Mouse (Mus musculus) lung, postnatal 0 days (tissue): Measurements from ENCODE around the gene Zfp78.

Experiments
- CTCF ChIP-seq: IDR thresholded peaks from 2 replicates; pipeline ENCODE4 v1.5.1; 2016; ENCODE audit warnings: antibody characterized with exemption, mild to moderate bottlenecking
- EP300 ChIP-seq: IDR thresholded peaks from 2 replicates; pipeline ENCODE4 v1.6.1; 2016; ENCODE audit warnings: antibody characterized with exemption, mild to moderate bottlenecking, control low read depth

DNA sequence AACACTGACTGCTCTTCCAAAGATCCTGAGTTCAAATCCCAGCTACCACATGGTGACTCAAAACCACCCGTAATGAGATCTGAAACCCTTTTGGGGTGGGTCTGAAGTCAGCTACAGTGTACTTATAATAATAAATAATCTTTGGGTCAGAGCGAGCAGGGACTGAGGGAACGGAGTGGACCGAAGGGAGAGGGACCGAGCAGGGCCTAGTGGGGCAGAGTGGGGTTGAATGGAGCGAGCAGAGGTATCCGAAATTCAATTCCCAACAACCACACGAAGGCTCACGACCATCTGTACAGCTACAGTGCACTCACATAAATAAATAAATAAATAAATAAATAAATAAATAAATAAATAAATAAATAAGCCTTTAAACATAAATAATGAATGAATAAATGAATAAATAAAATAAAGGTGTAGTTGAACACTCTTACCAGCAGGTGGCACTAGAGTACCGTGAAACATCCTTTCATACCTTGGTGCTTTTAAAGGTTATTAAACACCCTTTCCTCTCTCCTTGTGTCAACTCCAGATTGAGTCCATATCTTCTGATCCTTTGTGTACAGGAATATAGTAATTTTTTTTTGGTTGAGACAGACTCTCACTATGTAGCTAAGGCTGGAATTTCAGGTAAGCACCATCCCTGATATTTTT is 4.0 kb upstream of the Zfp78 start:
- peak; percentile 77 for TF ChIP-seq CTCF
- no peak for TF ChIP-seq EP300
